Mouse (Mus musculus) lung, postnatal 0 days (tissue): ENCODE data around the gene Lrrk1.

Experiments
- CTCF ChIP-seq: IDR thresholded peaks from 2 replicates; pipeline ENCODE4 v1.5.1; 2016; ENCODE audit warnings: antibody characterized with exemption, mild to moderate bottlenecking
- EP300 ChIP-seq: IDR thresholded peaks from 2 replicates; pipeline ENCODE4 v1.6.1; 2016; ENCODE audit warnings: antibody characterized with exemption, mild to moderate bottlenecking, control low read depth

- TF ChIP-seq CTCF, result no peak
- TF ChIP-seq EP300, result no peak
These were observed 202.8 kb downstream of the Lrrk1 start for GRCm38 (mm10) chr7:66185370-66185769.
